Mouse (Mus musculus): Measurements from ENCODE around the gene Olfr96. TPM values are rescaled to one million over a fixed set of nuclear protein-coding genes. Genes with fewer than 3 reads are reported as not detected.

The Olfr96 gene
- polyA plus RNA-seq (2015; fragmentation: Nextera tagmentation; extraction: Ambion mirVana) = not detected in 2 replicates

GRCm38 (mm10) chr17:37219846-37220245, at the start of gene Olfr96:
TSS of gene Olfr96 (plus strand) at chr17:37220146.

DNA sequence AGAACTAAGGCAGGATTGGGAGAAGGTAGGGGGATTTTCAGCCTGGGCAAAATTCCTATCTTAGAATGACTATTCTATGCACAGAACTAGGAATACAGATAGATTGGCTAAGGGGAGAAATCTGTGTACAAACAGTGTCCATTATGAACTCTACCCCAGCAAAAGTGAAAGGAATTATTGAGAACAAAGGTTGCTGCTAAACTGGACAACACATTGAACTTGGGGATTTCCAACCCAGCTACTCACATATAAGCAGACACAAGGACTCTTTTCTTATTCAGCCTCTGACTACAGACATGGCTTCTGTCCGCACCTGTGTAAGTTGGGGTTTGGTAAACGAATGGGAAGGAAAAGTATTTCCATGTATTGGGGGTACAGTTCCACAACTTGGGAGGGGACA, 26.3 kb upstream of the Olfr96 start, which contains the start of gene Ubd:
Gene Ubd, plus strand, starts transcription at position 237 of the 400 bp plus-strand sequence.

DNA sequence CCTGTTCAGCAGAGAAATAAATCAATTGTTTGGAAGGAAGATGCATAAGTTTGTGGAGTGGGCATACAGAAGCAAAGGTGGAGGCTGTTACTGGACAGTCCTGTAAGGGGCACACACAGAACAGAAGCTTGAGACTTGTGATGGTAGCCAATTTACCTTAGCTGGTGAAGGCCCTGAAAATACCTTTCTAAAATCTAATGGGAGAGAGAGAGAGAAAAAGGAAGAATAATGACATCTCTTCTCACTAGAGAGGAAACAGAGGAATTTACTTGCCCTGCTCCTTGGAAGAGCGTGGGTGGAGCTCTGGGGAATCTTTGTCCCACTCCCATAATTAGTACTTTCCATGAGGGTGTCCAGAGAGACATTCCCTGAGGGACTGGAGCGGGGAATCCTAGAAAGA, 19.1 kb upstream of the Olfr96 start, which contains the start of gene Olfr94:
Gene Olfr94, minus strand, starts transcription at position 101 of the 400 bp plus-strand sequence.

GRCm38 (mm10) chr17:37213018-37213417, 6.9 kb upstream of the Olfr96 start, which contains the start of gene Olfr95:
TSS of gene Olfr95 (minus strand) at chr17:37213118.

DNA sequence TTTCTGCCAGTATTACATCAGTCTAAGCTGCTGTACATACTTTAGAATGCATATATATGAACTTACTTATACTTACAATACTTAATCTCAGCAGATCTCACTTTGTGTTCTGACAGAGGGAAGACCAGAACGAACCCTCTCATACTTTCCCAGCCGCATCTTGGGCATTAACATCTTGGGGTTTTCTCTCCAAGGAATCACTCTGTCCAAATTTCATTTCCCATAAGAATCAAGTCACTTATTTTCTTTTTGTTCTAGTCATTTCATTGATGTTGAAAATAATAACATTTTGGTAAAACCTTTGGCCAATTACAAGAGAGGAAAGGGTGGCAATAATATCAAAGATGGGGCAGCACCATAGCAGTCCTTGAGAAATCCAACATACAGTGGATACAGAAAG, 17.3 kb downstream of the Olfr96 start, which contains the start of gene Olfr97:
Gene Olfr97, minus strand, starts transcription at position 101 of the 400 bp plus-strand sequence.

DNA sequence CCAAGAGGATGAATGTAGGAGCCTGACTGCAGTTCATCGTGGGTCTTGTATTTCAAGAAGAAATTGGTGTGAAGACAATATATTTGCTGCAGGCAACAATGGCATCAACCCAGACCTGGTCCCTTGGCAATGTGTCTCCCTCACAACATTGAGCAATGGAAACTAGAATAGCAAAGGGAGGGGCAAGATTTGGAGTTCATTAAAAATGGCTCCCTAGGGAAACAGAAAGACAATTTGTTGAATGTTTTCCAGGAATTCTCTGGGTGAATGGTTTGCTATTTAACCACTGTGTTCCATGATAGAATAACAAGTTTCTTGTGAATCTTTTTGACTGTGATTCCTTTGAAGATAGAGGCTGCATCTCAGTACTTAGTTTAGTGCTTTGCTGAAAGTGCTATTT, 43.7 kb downstream of the Olfr96 start, which contains the start of gene Olfr98:
Gene Olfr98, minus strand, starts transcription at position 124 of the 400 bp plus-strand sequence.

GRCm38 (mm10) chr17:37270058-37270701, 50.2 kb downstream of the Olfr96 start, which contains the start of gene H2-M3:
TSS of gene H2-M3 (plus strand) at chr17:37270220.

Other genes with a start within 250 kb of the Olfr96 start
- gene 2410137M14Rik, start 238.9 kb upstream of the Olfr96 start, polyA plus RNA-seq (2015; fragmentation: Nextera tagmentation; extraction: Ambion mirVana) = 0.25 TPM in 1 of 2 replicates, not detected in the other
- 1.1 and 1.4 TPM in 2 replicates for gene H2-M5, start 230.6 kb upstream of the Olfr96 start, polyA plus RNA-seq (2015; fragmentation: Nextera tagmentation; extraction: Ambion mirVana)
- 106 and 132 TPM in 2 replicates for gene Zfp57, start 219.0 kb upstream of the Olfr96 start, polyA plus RNA-seq (2015; fragmentation: Nextera tagmentation; extraction: Ambion mirVana)
- 0.88 and 2.0 TPM in 2 replicates for gene Mog, start 196.7 kb upstream of the Olfr96 start, polyA plus RNA-seq (2015; fragmentation: Nextera tagmentation; extraction: Ambion mirVana)
- 95.5 and 105 TPM in 2 replicates for gene Gabbr1, start 174.2 kb upstream of the Olfr96 start, polyA plus RNA-seq (2015; fragmentation: Nextera tagmentation; extraction: Ambion mirVana)
- gene Olfr90, start 131.6 kb upstream of the Olfr96 start, polyA plus RNA-seq (2015; fragmentation: Nextera tagmentation; extraction: Ambion mirVana) = 0.08 TPM in 1 of 2 replicates, not detected in the other
- not detected in 2 replicates for gene Olfr91, start 121.9 kb upstream of the Olfr96 start, polyA plus RNA-seq (2015; fragmentation: Nextera tagmentation; extraction: Ambion mirVana)
- not detected in 2 replicates for gene Olfr92, start 100.1 kb upstream of the Olfr96 start, polyA plus RNA-seq (2015; fragmentation: Nextera tagmentation; extraction: Ambion mirVana)
- gene Olfr93, start 58.7 kb upstream of the Olfr96 start, polyA plus RNA-seq (2015; fragmentation: Nextera tagmentation; extraction: Ambion mirVana) = not detected in 2 replicates
- not detected in 2 replicates for gene Ubd, start 26.3 kb upstream of the Olfr96 start, polyA plus RNA-seq (2015; fragmentation: Nextera tagmentation; extraction: Ambion mirVana)
- gene Olfr94, start 19.2 kb upstream of the Olfr96 start, polyA plus RNA-seq (2015; fragmentation: Nextera tagmentation; extraction: Ambion mirVana) = 0.21 TPM in 1 of 2 replicates, not detected in the other
- 0.03 and 0.04 TPM in 2 replicates for gene Olfr95, start 7.0 kb upstream of the Olfr96 start, polyA plus RNA-seq (2015; fragmentation: Nextera tagmentation; extraction: Ambion mirVana)
- not detected in 2 replicates for gene Olfr97, start 17.2 kb downstream of the Olfr96 start, polyA plus RNA-seq (2015; fragmentation: Nextera tagmentation; extraction: Ambion mirVana)
- not detected in 2 replicates for gene Olfr98, start 43.6 kb downstream of the Olfr96 start, polyA plus RNA-seq (2015; fragmentation: Nextera tagmentation; extraction: Ambion mirVana)
- 2.6 and 2.8 TPM in 2 replicates for gene H2-M3, start 50.1 kb downstream of the Olfr96 start, polyA plus RNA-seq (2015; fragmentation: Nextera tagmentation; extraction: Ambion mirVana)
- not detected in 2 replicates for gene Olfr99, start 63.3 kb downstream of the Olfr96 start, polyA plus RNA-seq (2015; fragmentation: Nextera tagmentation; extraction: Ambion mirVana)
- gene Olfr101, start 84.2 kb downstream of the Olfr96 start, polyA plus RNA-seq (2015; fragmentation: Nextera tagmentation; extraction: Ambion mirVana) = not detected in 2 replicates
- gene Olfr102, start 96.9 kb downstream of the Olfr96 start, polyA plus RNA-seq (2015; fragmentation: Nextera tagmentation; extraction: Ambion mirVana) = not detected in 2 replicates
- not detected in 2 replicates for gene Olfr103, start 119.6 kb downstream of the Olfr96 start, polyA plus RNA-seq (2015; fragmentation: Nextera tagmentation; extraction: Ambion mirVana)
- gene Olfr104-ps, start 139.4 kb downstream of the Olfr96 start, polyA plus RNA-seq (2015; fragmentation: Nextera tagmentation; extraction: Ambion mirVana) = not detected in 2 replicates
- gene Olfr105-ps, start 158.9 kb downstream of the Olfr96 start, polyA plus RNA-seq (2015; fragmentation: Nextera tagmentation; extraction: Ambion mirVana) = not detected in 2 replicates
- not detected in 2 replicates for gene Olfr106-ps, start 170.2 kb downstream of the Olfr96 start, polyA plus RNA-seq (2015; fragmentation: Nextera tagmentation; extraction: Ambion mirVana)
- gene Olfr107, start 179.1 kb downstream of the Olfr96 start, polyA plus RNA-seq (2015; fragmentation: Nextera tagmentation; extraction: Ambion mirVana) = not detected in 2 replicates
- gene Olfr108, start 225.3 kb downstream of the Olfr96 start, polyA plus RNA-seq (2015; fragmentation: Nextera tagmentation; extraction: Ambion mirVana) = not detected in 2 replicates
- not detected in 2 replicates for gene Olfr109, start 238.8 kb downstream of the Olfr96 start, polyA plus RNA-seq (2015; fragmentation: Nextera tagmentation; extraction: Ambion mirVana)